In the genomic region with DNA sequence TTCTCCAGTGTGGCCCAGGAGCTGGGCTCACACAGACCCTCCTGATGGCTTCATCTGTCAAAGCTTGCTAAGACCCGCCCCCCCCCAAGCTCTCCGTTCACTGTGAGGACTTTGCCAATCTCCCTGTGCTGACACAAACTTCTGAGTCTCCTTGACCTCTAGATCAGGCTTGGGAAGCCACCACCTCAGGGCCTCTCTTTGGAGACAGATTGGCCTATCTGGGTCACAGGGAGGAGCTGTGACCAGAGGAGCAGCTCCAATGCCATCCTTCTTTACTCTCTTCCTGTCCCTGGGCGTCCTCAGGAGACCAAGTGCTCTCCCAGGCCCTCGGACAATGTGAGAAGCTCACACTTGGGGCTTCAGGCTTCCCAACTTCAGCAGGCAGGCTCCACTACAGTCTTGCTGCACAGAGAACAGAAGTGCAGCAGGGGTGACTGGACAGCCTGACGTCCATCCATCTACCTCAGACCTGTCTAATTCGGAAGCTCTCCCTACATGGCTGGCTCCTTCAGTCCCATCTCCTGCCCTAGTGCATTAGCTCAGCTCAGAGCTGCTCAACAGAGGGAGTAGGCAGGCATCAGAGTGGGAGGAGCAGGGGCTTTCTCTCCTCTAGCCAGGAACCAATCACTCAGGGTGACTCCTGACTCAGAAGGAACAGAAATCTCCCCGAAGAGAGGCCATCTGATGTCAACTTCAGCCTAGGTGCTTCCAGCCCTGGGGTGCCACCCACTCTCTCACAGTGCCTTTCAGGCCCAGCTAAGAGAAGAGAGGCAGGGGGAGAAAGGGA, we compare ENCODE assay signal across 11 mouse cellular contexts. TPM values are rescaled to one million over a fixed set of nuclear protein-coding genes. Genes with fewer than 3 reads are reported as not detected.
A peak's percentile ranks its signal among the peaks of the same experiment; 100 is the strongest.
DNase-seq lines count a peak whose midpoint lies in the region; ATAC-seq and TF ChIP-seq lines count a peak whose summit lies in the region.
"Had no signal": no experiment of that assay in that cellular context is flagged by ENCODE, and none has a peak within 500 bp of the region (broad histone marks: within the 10 kb centered on the region; RNA-seq: fewer than 3 reads in every experiment).

No protein-coding gene starts in this region.

- H3K27me3 ChIP-seq in testis, adult 2 months (ENCODE audit: control insufficient read depth, insufficient read depth, low read length) = no peaks in the 10 kb centered on the region
- peaks cover 19% of the 10 kb centered on the region for H3K27me3 ChIP-seq in hindbrain, embryonic 12.5 days
- 0 out of 2 replicates have a peak, but pooled peaks cover 2% of the 10 kb centered on the region for H3K27me3 ChIP-seq in midbrain, embryonic 11.5 days (ENCODE audit: control insufficient read depth, insufficient read depth, low read length)
- no peaks in the 10 kb centered on the region for H3K27me3 ChIP-seq in thymus, adult 2 months (ENCODE audit: control insufficient read depth, insufficient read depth, low read length)

- no peaks in the 10 kb centered on the region for H3K36me3 ChIP-seq in testis, adult 2 months (ENCODE audit: control insufficient read depth, insufficient read depth, low read length)
- H3K36me3 ChIP-seq in hindbrain, embryonic 12.5 days = 0 out of 2 replicates have a peak, but pooled peaks cover 3% of the 10 kb centered on the region
- H3K36me3 ChIP-seq in midbrain, embryonic 11.5 days (ENCODE audit: control insufficient read depth, insufficient read depth, low read length) = no peaks in the 10 kb centered on the region
- H3K36me3 ChIP-seq in thymus, adult 2 months (ENCODE audit: control insufficient read depth, insufficient read depth, low read length) = no peaks in the 10 kb centered on the region

- intact Hi-C loops in heart, postnatal 14 days (cut with DNase I) = no loop called here
- intact Hi-C loops in heart, postnatal 36 days (cut with DNase I) = no loop called here

- no peak for DNase-seq in testis, postnatal 10 days (ENCODE audit: low spot score)
- peak; percentile 53 for DNase-seq in midbrain, embryonic 11.5 days (ENCODE audit: low spot score, missing footprints)
- no peak for DNase-seq in heart, postnatal 14 days
- DNase-seq in thymus, adult 2 months = no peak
- no peak for DNase-seq in heart, postnatal 36 days
- DNase-seq: cerebellum, adult 11-12 months; lung, postnatal 14 days; thymus, postnatal 4 days had no signal

- H3K4me3 ChIP-seq in testis, adult 2 months (ENCODE audit: control insufficient read depth, low read depth, low read length) = 0 out of 2 replicates have a peak overlapping the region, but pooled peaks have one; percentile 4
- H3K4me3 ChIP-seq in hindbrain, embryonic 12.5 days = peak overlapping the region; percentile 45
- H3K4me3 ChIP-seq in midbrain, embryonic 11.5 days (ENCODE audit: low read depth, low read length) = no peak overlapping the region
- H3K4me3 ChIP-seq in thymus, adult 2 months (ENCODE audit: control insufficient read depth, insufficient read depth, low read length) = no peak overlapping the region
- H3K4me3 ChIP-seq: erythroblast, embryonic 14.5 days had no signal

- 63% methylated on average over 7 of the region's 7 CpGs for WGBS in hindbrain, embryonic 12.5 days
- WGBS in midbrain, embryonic 11.5 days = 70% methylated on average over 7 of the region's 7 CpGs
- 86% methylated on average over 7 of the region's 7 CpGs for WGBS in thymus, adult 2 months

- ATAC-seq in hindbrain, embryonic 12.5 days (ENCODE audit: low FRiP score) = no peak
- no peak for ATAC-seq in midbrain, embryonic 11.5 days (ENCODE audit: low FRiP score)

- H3K4me1 ChIP-seq in testis, adult 2 months (ENCODE audit: control insufficient read depth, insufficient read depth, low read length) = peaks cover 7% of the 10 kb centered on the region
- H3K4me1 ChIP-seq in hindbrain, embryonic 12.5 days = peaks cover 38% of the 10 kb centered on the region
- H3K4me1 ChIP-seq in midbrain, embryonic 11.5 days (ENCODE audit: control insufficient read depth, insufficient read depth, low read length) = peaks cover 14% of the 10 kb centered on the region
- H3K4me1 ChIP-seq in thymus, adult 2 months (replicated peaks; ENCODE audit: control insufficient read depth, insufficient read depth, low read length) = peaks cover 50% of the 10 kb centered on the region

- no peak for TF ChIP-seq CTCF in testis, adult 2 months (IDR thresholded peaks at IDR 0.05; ENCODE audit: control insufficient read depth, insufficient read depth, insufficient replicate concordance, low read depth, low read length)
- no peak for TF ChIP-seq CTCF in thymus, adult 2 months (IDR thresholded peaks at IDR 0.05; ENCODE audit: borderline replicate concordance, control insufficient read depth, extremely low read depth, insufficient read depth, low read length, poor library complexity)

- no peaks in the 10 kb centered on the region for H3K9me3 ChIP-seq in hindbrain, embryonic 12.5 days (replicated peaks)
- no peaks in the 10 kb centered on the region for H3K9me3 ChIP-seq in midbrain, embryonic 11.5 days (ENCODE audit: control insufficient read depth, low read length)

- H3K4me2 ChIP-seq in hindbrain, embryonic 12.5 days (replicated peaks) = peak overlapping the region; percentile 59
- H3K4me2 ChIP-seq in midbrain, embryonic 11.5 days = no peak overlapping the region

- no peak overlapping the region for H3K27ac ChIP-seq in testis, adult 2 months (ENCODE audit: control insufficient read depth, insufficient read depth, low read depth, low read length)
- H3K27ac ChIP-seq in hindbrain, embryonic 12.5 days = peak overlapping the region; percentile 3; the same call in 1 of the 2 replicates
- H3K27ac ChIP-seq in midbrain, embryonic 11.5 days (ENCODE audit: low read depth, low read length) = no peak overlapping the region
- H3K27ac ChIP-seq in thymus, adult 2 months (ENCODE audit: control insufficient read depth, insufficient read depth, low read length) = no peak overlapping the region

- peak overlapping the region; percentile 61 for H3K9ac ChIP-seq in hindbrain, embryonic 12.5 days
- no peak overlapping the region; the same call in 1 of the 2 replicates for H3K9ac ChIP-seq in midbrain, embryonic 11.5 days (ENCODE audit: low read length)

- TF ChIP-seq POLR2A in testis, adult 2 months (IDR thresholded peaks at IDR 0.05; ENCODE audit: control insufficient read depth, low read depth, low read length) = no peak
- TF ChIP-seq POLR2A in thymus, adult 2 months (IDR thresholded peaks at IDR 0.05; ENCODE audit: control insufficient read depth, extremely low read depth, insufficient read depth, low read length, poor library complexity) = no peak

RNA-seq across cellular contexts. Expression of a gene that starts 4.0 kb away (rescaled TPM):
- polyA plus RNA-seq in testis, adult 2 months (2012; rRNA removed) = 58.9 and 66.2 TPM in 2 replicates
- polyA plus RNA-seq in hindbrain, embryonic 12.5 days (2016; fragmentation: Nextera tagmentation; extraction: Ambion mirVana) = 17.1 and 18.4 TPM in 2 replicates
- polyA plus RNA-seq in midbrain, embryonic 11.5 days (2014; fragmentation: Nextera tagmentation; extraction: Ambion mirVana) = 6.3 and 6.8 TPM in 2 replicates
- total RNA-seq in heart, postnatal 14 days (2021) = 1 to 10 TPM; 2.3 to 2.6 TPM
- polyA plus RNA-seq in thymus, adult 2 months (2012; rRNA removed) = 99.3 and 109 TPM in 2 replicates
- 1 to 10 TPM; 3.1 to 3.6 TPM for total RNA-seq in heart, postnatal 36 days (2021)

RNA-seq across cellular contexts. Expression of a gene that starts 32.0 kb away (rescaled TPM):
- polyA plus RNA-seq in testis, adult 2 months (2012; rRNA removed) = 12.2 and 12.7 TPM in 2 replicates
- polyA plus RNA-seq in hindbrain, embryonic 12.5 days (2016; fragmentation: Nextera tagmentation; extraction: Ambion mirVana) = 24.9 and 25.9 TPM in 2 replicates
- 20.8 and 22.3 TPM in 2 replicates for polyA plus RNA-seq in midbrain, embryonic 11.5 days (2014; fragmentation: Nextera tagmentation; extraction: Ambion mirVana)
- 10 to 100 TPM; 13.1 to 14.2 TPM for total RNA-seq in heart, postnatal 14 days (2021)
- polyA plus RNA-seq in thymus, adult 2 months (2012; rRNA removed) = 30.8 and 32.5 TPM in 2 replicates
- total RNA-seq in heart, postnatal 36 days (2021) = 10 to 100 TPM; 11.6 to 15.6 TPM

RNA-seq across cellular contexts. Expression of a gene that starts 46.8 kb away (rescaled TPM):
- 27.5 and 27.9 TPM in 2 replicates for polyA plus RNA-seq in testis, adult 2 months (2012; rRNA removed)
- 73.3 and 82.3 TPM in 2 replicates for polyA plus RNA-seq in hindbrain, embryonic 12.5 days (2016; fragmentation: Nextera tagmentation; extraction: Ambion mirVana)
- polyA plus RNA-seq in midbrain, embryonic 11.5 days (2014; fragmentation: Nextera tagmentation; extraction: Ambion mirVana) = 128 and 132 TPM in 2 replicates
- 10 to 100 TPM; 23.9 to 25.0 TPM for total RNA-seq in heart, postnatal 14 days (2021)
- polyA plus RNA-seq in thymus, adult 2 months (2012; rRNA removed) = 138 and 151 TPM in 2 replicates
- total RNA-seq in heart, postnatal 36 days (2021) = 10 to 100 TPM; 14.5 to 18.3 TPM

RNA-seq across cellular contexts. Expression of a gene that starts 52.8 kb away (rescaled TPM):
- 14.4 and 16.7 TPM in 2 replicates for polyA plus RNA-seq in testis, adult 2 months (2012; rRNA removed)
- 48.9 and 61.6 TPM in 2 replicates for polyA plus RNA-seq in hindbrain, embryonic 12.5 days (2016; fragmentation: Nextera tagmentation; extraction: Ambion mirVana)
- polyA plus RNA-seq in midbrain, embryonic 11.5 days (2014; fragmentation: Nextera tagmentation; extraction: Ambion mirVana) = 17.9 and 21.2 TPM in 2 replicates
- total RNA-seq in heart, postnatal 14 days (2021) = 100 to 1,000 TPM; 128 TPM
- 59.3 and 61.1 TPM in 2 replicates for polyA plus RNA-seq in thymus, adult 2 months (2012; rRNA removed)
- total RNA-seq in heart, postnatal 36 days (2021) = 100 to 1,000 TPM; 121 to 130 TPM

Comparison
In these comparisons a context has a peak if more than half of its experiments do, and no peak if none do; other contexts are left out.
1. H3K4me3 ChIP-seq: peak in testis, adult 2 months (single experiment) and hindbrain, embryonic 12.5 days (single experiment); none in midbrain, embryonic 11.5 days (single experiment) and thymus, adult 2 months (single experiment).